Mouse (Mus musculus) liver, embryonic 15.5 days (tissue): Measurements from ENCODE around the gene Rab43. TPM values are rescaled to one million over a fixed set of nuclear protein-coding genes. Genes with fewer than 3 reads are reported as not detected.
A peak's percentile ranks its signal among the peaks of the same experiment; 100 is the strongest.

Source experiments
- ATAC-seq: fragments of 200-750 bp; cut with Nextera tagmentation; 2 replicates; pipeline ENCODE4 v1.8.0; 2017; ENCODE audit warnings: moderate number of reproducible peaks, mild to moderate bottlenecking, moderate library complexity; ENCODE audit not compliant: insufficient read depth
- H3K27ac ChIP-seq: fragments of 300-500 bp; sonication (generic); replicated peaks from 2 replicates; pipeline ENCODE4 v1.5.1; 2015; ENCODE audit warnings: mild to moderate bottlenecking, inconsistent platforms
- H3K27me3 ChIP-seq: fragments of 300-500 bp; sonication (generic); 2 replicates; pipeline ENCODE4 v1.6.1; 2015; ENCODE audit warnings: mild to moderate bottlenecking, inconsistent platforms
- H3K36me3 ChIP-seq: fragments of 300-500 bp; sonication (generic); replicated peaks from 2 replicates; pipeline ENCODE4 v1.6.1; 2015; ENCODE audit warnings: moderate library complexity, mild to moderate bottlenecking, inconsistent platforms
- H3K4me1 ChIP-seq: fragments of 300-500 bp; sonication (generic); replicated peaks from 2 replicates; pipeline ENCODE4 v1.6.1; 2015; ENCODE audit warnings: inconsistent platforms
- H3K4me2 ChIP-seq: fragments of 300-500 bp; sonication (generic); 2 replicates; pipeline ENCODE4 v1.6.1; 2015; ENCODE audit warnings: moderate library complexity, mild to moderate bottlenecking, inconsistent platforms
- H3K4me3 ChIP-seq: fragments of 300-500 bp; sonication (generic); replicated peaks from 2 replicates; pipeline ENCODE4 v1.5.1; 2015; ENCODE audit warnings: mild to moderate bottlenecking, inconsistent platforms
- H3K9ac ChIP-seq: fragments of 300-500 bp; sonication (generic); 2 replicates; pipeline ENCODE4 v1.6.1; 2015; ENCODE audit warnings: moderate library complexity, mild to moderate bottlenecking, inconsistent platforms
- H3K9me3 ChIP-seq: fragments of 300-500 bp; sonication (generic); replicated peaks from 2 replicates; pipeline ENCODE4 v1.6.1; 2016; ENCODE audit warnings: inconsistent platforms
- WGBS: fragments of 180-500 bp; shearing (Covaris S2); methylation state at CpG from one replicate; pipeline ENCODE4 v1.1.7; 2015; ENCODE audit warnings: mixed read lengths; ENCODE audit not compliant: insufficient replicate concordance; 5-methylcytosine and 5-hydroxymethylcytosine counted together
- polyA plus RNA-seq: library from polyadenylated mRNA; unstranded; fragments of >200 nt; fragmentation: Nextera tagmentation; extraction: Ambion mirVana; gene quantifications from 2 replicates; pipeline ENCODE4 v1.2.1, GENCODE M21; 2015

The Rab43 gene
- polyA plus RNA-seq, 1 experiment from 2014 or later: 33.2 TPM

- WGBS: 69% methylated on average over 5 of the region's 5 CpGs
- Histone ChIP-seq H3K36me3 (peaks cover 42% of the 10 kb centered on the region), H3K27me3 (no peaks in the 10 kb centered on the region), H3K9me3 (no peaks in the 10 kb centered on the region), H3K4me1 (peaks cover 65% of the 10 kb centered on the region), H3K4me3 (no peak overlapping the region), H3K27ac (peak overlapping the region; percentile 96; the same call in 1 of the 2 replicates), H3K9ac (no peak overlapping the region), H3K4me2 (no peak overlapping the region)
- no peak for ATAC-seq
Measured at GRCm38 (mm10) chr6:87786621-87787020, 25.3 kb downstream of the Rab43 start.

GRCm38 (mm10) chr6:87784033-87784432 is 27.9 kb downstream of the Rab43 start:
- H3K4me1 ChIP-seq: peaks cover 44% of the 10 kb centered on the region
- ATAC-seq: no peak
- no peaks in the 10 kb centered on the region for H3K27me3 ChIP-seq
- H3K36me3 ChIP-seq: peaks cover 16% of the 10 kb centered on the region
- H3K4me3 ChIP-seq: no peak overlapping the region
- no peak overlapping the region; the same call in 1 of the 2 replicates for H3K27ac ChIP-seq
- no peaks in the 10 kb centered on the region for H3K9me3 ChIP-seq
- H3K4me2 ChIP-seq: no peak overlapping the region
- 29% methylated on average over 8 of the region's 8 CpGs for WGBS
- H3K9ac ChIP-seq: no peak overlapping the region

- ATAC-seq: no peak
- WGBS: 76% methylated on average over 10 of the region's 10 CpGs
- Histone ChIP-seq H3K27ac (no peak overlapping the region), H3K9me3 (no peaks in the 10 kb centered on the region), H3K4me2 (no peak overlapping the region), H3K9ac (no peak overlapping the region), H3K4me3 (no peak overlapping the region), H3K36me3 (no peaks in the 10 kb centered on the region), H3K27me3 (no peaks in the 10 kb centered on the region), H3K4me1 (peaks cover 53% of the 10 kb centered on the region)
Measured at GRCm38 (mm10) chr6:87780546-87781301, 31.2 kb downstream of the Rab43 start.

- ATAC-seq: no peak
- H3K36me3 ChIP-seq: no peaks in the 10 kb centered on the region
- H3K27ac ChIP-seq: peak overlapping the region; percentile 69
- no peak overlapping the region for H3K9ac ChIP-seq
- H3K27me3 ChIP-seq: no peaks in the 10 kb centered on the region
- H3K4me3 ChIP-seq: no peak overlapping the region
- H3K4me1 ChIP-seq: peaks cover 52% of the 10 kb centered on the region
- 84% methylated on average over 11 of the region's 11 CpGs for WGBS
- H3K4me2 ChIP-seq: no peak overlapping the region
- H3K9me3 ChIP-seq: no peaks in the 10 kb centered on the region
Measured at GRCm38 (mm10) chr6:87779174-87780165, 32.5 kb downstream of the Rab43 start.

DNA sequence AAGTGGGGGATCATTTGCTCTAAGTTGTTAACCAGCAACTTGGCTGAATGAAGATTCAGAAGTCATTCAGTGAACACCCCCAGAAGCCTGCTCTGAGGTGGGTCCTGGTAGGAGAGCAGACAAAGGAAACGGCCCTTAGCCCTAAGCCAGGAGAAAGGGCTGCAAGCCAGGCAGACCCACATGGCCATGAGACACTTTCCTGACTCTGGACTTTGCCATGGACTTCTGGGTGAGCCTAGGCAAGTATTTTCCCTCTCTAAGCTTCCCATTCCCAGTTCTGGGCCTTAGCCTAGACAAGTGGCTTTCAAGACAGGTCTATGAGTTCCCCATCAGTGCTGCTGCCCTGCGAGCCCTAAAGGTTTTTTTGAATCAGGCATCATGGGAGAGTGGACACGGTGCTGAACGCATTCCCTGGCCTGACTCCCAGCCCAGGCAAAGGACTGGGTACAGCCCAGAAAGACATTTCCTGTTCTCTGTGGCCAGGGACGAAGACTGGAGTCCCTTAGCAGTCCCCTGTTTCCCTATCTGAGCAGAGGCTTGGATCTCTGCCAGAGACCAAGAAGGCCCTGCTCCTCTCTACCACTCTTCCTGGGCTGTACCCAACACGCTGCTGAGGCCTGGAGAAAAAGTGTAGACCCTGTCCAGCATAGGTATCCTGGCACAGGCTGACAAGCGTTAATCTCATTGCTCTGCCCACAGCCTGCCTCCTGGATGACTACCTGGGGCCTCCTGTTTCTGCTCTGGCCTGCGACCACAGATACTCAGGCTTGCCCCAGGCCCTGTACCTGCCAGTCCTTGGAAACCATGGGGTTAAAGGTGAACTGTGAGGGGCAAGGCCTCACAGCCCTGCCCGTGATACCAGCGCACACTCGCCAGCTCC is 33.4 kb downstream of the Rab43 start:
- WGBS: 50% methylated on average over 11 of the region's 11 CpGs
- no peaks in the 10 kb centered on the region for H3K36me3 ChIP-seq
- no peak overlapping the region for H3K4me3 ChIP-seq
- peak overlapping the region; percentile 64 for H3K4me2 ChIP-seq
- peaks cover 44% of the 10 kb centered on the region for H3K4me1 ChIP-seq
- ATAC-seq: no peak
- H3K27me3 ChIP-seq: no peaks in the 10 kb centered on the region
- H3K9ac ChIP-seq: peak overlapping the region; percentile 22
- no peaks in the 10 kb centered on the region for H3K9me3 ChIP-seq
- H3K27ac ChIP-seq: peak overlapping the region; percentile 69

GRCm38 (mm10) chr6:87777842-87778241 is 34.1 kb downstream of the Rab43 start, which contains the start of gene Gp9:
Gene Gp9 (plus strand): TSS chr6:87778072.
- ATAC-seq: no peak
- Histone ChIP-seq H3K9ac (peak within 1 kb of the TSS; percentile 55), H3K9me3 (no peaks in the 10 kb centered on the region), H3K36me3 (no peaks in the 10 kb centered on the region), H3K27me3 (no peaks in the 10 kb centered on the region), H3K27ac (peak within 1 kb of the TSS; percentile 94), H3K4me3 (peak within 1 kb of the TSS; percentile 45), H3K4me2 (peak within 1 kb of the TSS; percentile 64), H3K4me1 (peaks cover 41% of the 10 kb centered on the region)
- WGBS: 16% methylated on average over 2 of the region's 2 CpGs

DNA sequence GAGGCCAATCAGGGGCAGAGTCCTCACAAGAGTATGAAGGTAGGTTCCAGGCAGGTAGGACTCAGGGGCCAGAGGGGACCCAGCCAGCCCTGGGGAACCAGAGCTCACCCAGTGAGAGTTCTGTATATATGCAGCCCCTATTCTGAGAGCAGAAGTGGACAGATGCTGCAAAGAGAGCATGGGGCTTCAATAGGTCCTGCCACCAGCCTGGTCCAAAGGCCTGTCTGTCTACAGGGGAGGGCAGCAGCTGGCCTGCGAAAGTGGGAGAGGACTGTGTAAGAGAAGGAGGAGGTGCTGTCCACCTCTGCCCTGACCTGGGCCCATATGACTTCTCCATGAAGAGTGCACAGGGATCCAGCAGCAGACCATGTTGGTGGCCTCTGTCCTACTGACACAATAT is 35.3 kb downstream of the Rab43 start:
- Histone ChIP-seq H3K4me2 (peak overlapping the region; percentile 64), H3K27ac (peak overlapping the region; percentile 94), H3K4me3 (peak overlapping the region; percentile 45), H3K9ac (peak overlapping the region; percentile 55), H3K36me3 (no peaks in the 10 kb centered on the region), H3K4me1 (peaks cover 41% of the 10 kb centered on the region), H3K27me3 (no peaks in the 10 kb centered on the region), H3K9me3 (no peaks in the 10 kb centered on the region)
- WGBS: 45% methylated on average over 1 of the region's 1 CpGs
- 0 out of 2 replicates have a peak, but pooled peaks have one; percentile 7 for ATAC-seq

- H3K9me3 ChIP-seq: no peaks in the 10 kb centered on the region
- peak overlapping the region; percentile 94 for H3K27ac ChIP-seq
- H3K9ac ChIP-seq: peak overlapping the region; percentile 55
- peak overlapping the region; percentile 64 for H3K4me2 ChIP-seq
- peak overlapping the region; percentile 45 for H3K4me3 ChIP-seq
- H3K36me3 ChIP-seq: no peaks in the 10 kb centered on the region
- H3K4me1 ChIP-seq: peaks cover 41% of the 10 kb centered on the region
- peak; percentile 97 for ATAC-seq
- WGBS: 17% methylated on average over 3 of the region's 3 CpGs
- H3K27me3 ChIP-seq: no peaks in the 10 kb centered on the region
Measured at GRCm38 (mm10) chr6:87775588-87776245, 36.2 kb downstream of the Rab43 start.

DNA sequence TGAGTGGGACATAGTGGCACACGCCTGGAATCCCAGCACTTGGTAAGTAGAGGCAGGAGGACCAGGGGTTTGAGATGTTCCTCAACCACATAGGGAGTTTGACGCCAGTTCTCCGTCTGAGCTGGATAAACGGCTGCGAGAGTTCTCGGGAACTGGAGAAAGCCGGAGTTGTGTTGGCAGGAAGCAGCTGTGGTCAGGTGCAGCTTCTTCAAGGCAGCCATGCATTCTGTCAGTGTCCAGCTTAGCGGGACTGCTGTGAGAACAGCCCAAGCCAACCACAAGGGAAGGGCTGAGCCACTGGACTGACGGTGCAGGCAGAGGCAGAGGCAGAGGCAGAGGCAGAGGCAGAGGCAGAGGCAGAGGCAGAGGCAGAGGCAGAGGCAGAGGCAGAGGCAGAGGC is 37.1 kb downstream of the Rab43 start:
- ATAC-seq: no peak
- Histone ChIP-seq H3K27me3 (no peaks in the 10 kb centered on the region), H3K9ac (no peak overlapping the region), H3K27ac (no peak overlapping the region), H3K4me3 (no peak overlapping the region), H3K36me3 (no peaks in the 10 kb centered on the region), H3K4me1 (peaks cover 41% of the 10 kb centered on the region), H3K9me3 (no peaks in the 10 kb centered on the region), H3K4me2 (no peak overlapping the region)
- WGBS: 42% methylated on average over 9 of the region's 9 CpGs

DNA sequence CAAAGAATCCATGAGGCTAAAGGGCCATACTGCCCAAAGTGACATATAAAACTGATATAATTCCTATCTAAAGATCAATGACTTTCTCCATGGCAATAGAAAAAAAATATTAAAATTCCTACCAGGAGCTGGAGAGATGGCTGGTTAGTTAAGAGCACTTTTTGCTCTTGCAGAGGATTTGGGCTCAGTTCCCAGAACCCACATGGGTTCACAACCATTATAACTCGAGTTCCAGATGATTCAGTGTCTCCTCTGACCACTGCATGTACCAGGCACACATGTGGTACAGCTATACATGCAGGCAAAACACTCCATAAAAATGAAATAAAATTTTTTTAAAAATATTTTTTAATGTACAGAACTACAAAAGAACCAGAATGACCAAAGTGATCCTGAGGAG is 37.5 kb downstream of the Rab43 start:
- Histone ChIP-seq H3K9me3 (no peaks in the 10 kb centered on the region), H3K27ac (no peak overlapping the region), H3K9ac (no peak overlapping the region), H3K36me3 (no peaks in the 10 kb centered on the region), H3K4me1 (peaks cover 40% of the 10 kb centered on the region), H3K4me3 (no peak overlapping the region), H3K4me2 (no peak overlapping the region), H3K27me3 (no peaks in the 10 kb centered on the region)
- ATAC-seq: no peak
- WGBS: 34% methylated on average over 1 of the region's 1 CpGs
